ENCODE assay signal across 9 mouse cellular contexts in the genomic region with DNA sequence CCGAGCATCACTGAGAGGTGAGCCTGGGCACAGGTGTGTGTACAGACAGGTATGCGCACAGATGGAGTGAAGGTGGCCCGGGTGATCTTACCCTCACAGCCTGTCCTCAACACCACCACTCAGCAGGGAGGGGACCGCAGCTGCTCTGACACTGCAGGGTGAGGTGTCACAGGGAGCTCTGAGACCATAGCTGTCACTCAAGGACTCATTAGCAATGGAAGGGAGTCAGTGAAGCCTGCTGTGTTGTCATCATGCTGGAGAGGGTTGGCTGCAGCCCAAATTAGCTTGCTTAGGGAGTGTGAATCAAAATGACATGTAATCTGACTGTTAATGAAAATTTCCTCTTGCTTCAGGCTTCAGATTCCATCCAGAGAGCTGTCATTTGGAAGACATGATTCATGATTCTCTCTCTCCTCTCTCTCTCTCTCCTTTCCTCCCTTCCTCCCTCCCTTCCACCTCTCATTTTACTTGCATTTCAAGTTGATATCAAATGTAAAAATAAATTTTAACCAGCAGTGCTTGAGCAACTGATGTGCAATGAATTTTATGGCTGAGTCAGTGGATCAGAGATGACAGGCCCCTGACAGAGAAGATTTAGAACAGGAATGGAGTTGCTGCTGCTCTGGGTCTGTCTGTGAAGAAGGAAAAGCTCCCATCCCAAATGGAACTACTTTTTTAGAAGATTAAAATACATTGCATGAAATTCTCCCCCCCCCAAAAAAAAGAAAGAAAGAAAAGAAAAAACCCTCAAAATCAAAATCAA.
DNase-seq lines count a peak whose midpoint lies in the region; ATAC-seq and TF ChIP-seq lines count a peak whose summit lies in the region.
"Had no signal": no experiment of that assay in that cellular context is flagged by ENCODE, and none has a peak within 500 bp of the region (broad histone marks: within the 10 kb centered on the region; RNA-seq: fewer than 3 reads in every experiment).

No protein-coding gene starts in this region.

- H3K36me3 ChIP-seq in kidney, embryonic 15.5 days, result no peaks in the 10 kb centered on the region
- no peaks in the 10 kb centered on the region for H3K36me3 ChIP-seq in hindbrain, embryonic 13.5 days
- H3K36me3 ChIP-seq in midbrain, embryonic 15.5 days (replicated peaks), result no peaks in the 10 kb centered on the region

- H3K4me1 ChIP-seq in kidney, embryonic 15.5 days, result peaks cover 3% of the 10 kb centered on the region; the same call in 1 of the 2 replicates
- H3K4me1 ChIP-seq in hindbrain, embryonic 13.5 days (replicated peaks), result peaks cover 22% of the 10 kb centered on the region
- H3K4me1 ChIP-seq in midbrain, embryonic 15.5 days, result peaks cover 10% of the 10 kb centered on the region

- WGBS in kidney, embryonic 15.5 days, result 33% methylated on average over 4 of the region's 4 CpGs
- 16% methylated on average over 4 of the region's 4 CpGs for WGBS in hindbrain, embryonic 13.5 days
- 17% methylated on average over 4 of the region's 4 CpGs for WGBS in midbrain, embryonic 15.5 days

- H3K9ac ChIP-seq in kidney, embryonic 15.5 days, result no peak overlapping the region
- H3K9ac ChIP-seq in hindbrain, embryonic 13.5 days, result no peak overlapping the region
- no peak overlapping the region for H3K9ac ChIP-seq in midbrain, embryonic 15.5 days

- H3K9me3 ChIP-seq in kidney, embryonic 15.5 days (replicated peaks), result no peaks in the 10 kb centered on the region
- H3K9me3 ChIP-seq in hindbrain, embryonic 13.5 days, result no peaks in the 10 kb centered on the region
- H3K9me3 ChIP-seq in midbrain, embryonic 15.5 days, result no peaks in the 10 kb centered on the region

- H3K4me3 ChIP-seq in kidney, embryonic 15.5 days (replicated peaks), result no peak overlapping the region
- H3K4me3 ChIP-seq in hindbrain, embryonic 13.5 days, result no peak overlapping the region
- no peak overlapping the region for H3K4me3 ChIP-seq in midbrain, embryonic 15.5 days

- H3K4me2 ChIP-seq in kidney, embryonic 15.5 days, result no peak overlapping the region
- H3K4me2 ChIP-seq in hindbrain, embryonic 13.5 days, result no peak overlapping the region
- H3K4me2 ChIP-seq in midbrain, embryonic 15.5 days, result no peak overlapping the region

- ATAC-seq in kidney, embryonic 15.5 days (replicated peaks; ENCODE audit: low FRiP score), result peak; percentile 90
- peak; percentile 96 for ATAC-seq in hindbrain, embryonic 13.5 days (ENCODE audit: low FRiP score)
- peak; percentile 92 for ATAC-seq in midbrain, embryonic 15.5 days (replicated peaks)

- no peak for TF ChIP-seq CTCF in brain, embryonic 14.5 days (IDR thresholded peaks at IDR 0.05; ENCODE audit: borderline replicate concordance, extremely low read depth, insufficient read depth, insufficient read length)

- DNase-seq in kidney, postnatal 36 days, result no peak
- DNase-seq in brain, embryonic 14.5 days (ENCODE audit: low read depth), result peak; percentile 98
- DNase-seq in ovary, postnatal 36 days (ENCODE audit: low spot score), result no peak
- DNase-seq in urinary bladder, adult 18-20 months (ENCODE audit: low spot score in 2 of 2), result no peak
- DNase-seq in spleen, postnatal 36 days (ENCODE audit: low spot score in 2 of 2), result no peak

- no peak for TF ChIP-seq POLR2A in brain, embryonic 14.5 days (IDR thresholded peaks at IDR 0.05; ENCODE audit: borderline replicate concordance, extremely low read depth, insufficient read depth, insufficient read length, poor library complexity, severe bottlenecking)

- H3K27ac ChIP-seq in kidney, embryonic 15.5 days, result no peak overlapping the region
- H3K27ac ChIP-seq in hindbrain, embryonic 13.5 days, result peak overlapping the region; percentile 70
- H3K27ac ChIP-seq in midbrain, embryonic 15.5 days, result peak overlapping the region; percentile 74
- H3K27ac ChIP-seq: macrophage had no signal

- no peaks in the 10 kb centered on the region for H3K27me3 ChIP-seq in kidney, embryonic 15.5 days
- H3K27me3 ChIP-seq in hindbrain, embryonic 13.5 days, result no peaks in the 10 kb centered on the region
- no peaks in the 10 kb centered on the region for H3K27me3 ChIP-seq in midbrain, embryonic 15.5 days (replicated peaks)
